Mouse (Mus musculus) ES-E14 (cell line): ENCODE data around the gene C1ra.
"Not testable (repeated sequence)": the region's sequence is repeated elsewhere in the genome, so short reads cannot be mapped to it uniquely, and the experiment has no call there.

Experiments
- ZC3H11A ChIP-seq: IDR thresholded peaks from 2 replicates; pipeline ENCODE4 v1.6.1; 2012; ENCODE audit warnings: low read depth, mild to moderate bottlenecking, inconsistent platforms, low read length, borderline replicate concordance
- ZNF384 ChIP-seq: IDR thresholded peaks from 2 replicates; pipeline ENCODE4 v1.6.1; 2012; ENCODE audit warnings: low read depth, low read length, inconsistent platforms

DNA sequence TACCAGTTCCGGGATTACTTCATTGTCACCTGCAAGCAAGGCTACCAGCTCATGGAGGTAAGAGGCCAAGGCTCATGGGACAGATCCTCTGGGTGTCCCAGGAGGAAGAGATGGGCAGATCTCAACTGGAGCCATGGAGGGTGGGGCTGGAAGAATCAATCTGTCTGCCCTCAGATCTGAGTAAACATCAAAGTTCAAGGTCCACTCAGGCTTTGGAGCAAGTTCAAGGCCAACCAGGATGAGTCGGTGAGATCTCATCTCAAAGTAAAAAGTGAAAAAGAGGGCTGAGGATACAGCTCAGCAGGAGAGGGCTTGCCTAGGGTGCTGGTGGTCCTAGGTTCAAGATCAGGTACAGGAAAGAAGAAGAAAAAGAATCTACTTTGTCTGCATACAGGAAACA is 49.4 kb downstream of the C1ra start:
- not testable (repeated sequence) for TF ChIP-seq ZNF384, ZC3H11A
